Mouse (Mus musculus) forebrain, postnatal 0 days (tissue): Measurements from ENCODE around the gene Peli1. TPM values are rescaled to one million over a fixed set of nuclear protein-coding genes. Genes with fewer than 3 reads are reported as not detected.
"Not testable (repeated sequence)": the region's sequence is repeated elsewhere in the genome, so short reads cannot be mapped to it uniquely, and the experiment has no call there.

Experiments
- ATAC-seq: fragments of 200-750 bp; cut with Nextera tagmentation; 2 replicates; pipeline ENCODE4 v1.8.0; 2017; ENCODE audit warnings: mild to moderate bottlenecking, moderate library complexity
- DNase-seq: peaks from one replicate; pipeline ENCODE4 v3.0.0-alpha.2; 2015
- H3K27ac ChIP-seq: fragments of 300-500 bp; sonication (generic); 2 replicates; pipeline ENCODE4 v1.5.1; 2014; ENCODE audit warnings: low read depth, mild to moderate bottlenecking, antibody characterized with exemption, low read length, moderate library complexity, mixed read lengths
- H3K27me3 ChIP-seq: fragments of 300-500 bp; sonication (generic); 2 replicates; pipeline ENCODE4 v1.6.1; 2014; ENCODE audit warnings: mild to moderate bottlenecking, low read length, mixed read lengths; ENCODE audit not compliant: insufficient read depth
- H3K36me3 ChIP-seq: fragments of 300-500 bp; sonication (generic); 2 replicates; pipeline ENCODE4 v1.6.1; 2014; ENCODE audit warnings: mild to moderate bottlenecking, moderate library complexity; ENCODE audit not compliant: insufficient read depth
- H3K4me1 ChIP-seq: fragments of 300-500 bp; sonication (generic); 2 replicates; pipeline ENCODE4 v1.6.1; 2014; ENCODE audit warnings: antibody characterized with exemption; ENCODE audit not compliant: insufficient read depth
- H3K4me2 ChIP-seq: fragments of 300-500 bp; sonication (generic); 2 replicates; pipeline ENCODE4 v1.6.1; 2014; ENCODE audit warnings: low read depth, mild to moderate bottlenecking, moderate library complexity
- H3K4me3 ChIP-seq: fragments of 300-500 bp; sonication (generic); 2 replicates; pipeline ENCODE4 v1.5.1; 2014; ENCODE audit warnings: low read depth, low read length, mixed read lengths
- H3K9ac ChIP-seq: fragments of 300-500 bp; sonication (generic); 2 replicates; pipeline ENCODE4 v1.6.1; 2014; ENCODE audit warnings: mild to moderate bottlenecking
- H3K9me3 ChIP-seq: fragments of 300-500 bp; sonication (generic); 2 replicates; pipeline ENCODE4 v1.6.1; 2016; ENCODE audit warnings: low read length
- CTCF ChIP-seq: sonication (generic); IDR thresholded peaks from 2 replicates; pipeline ENCODE4 v1.5.1; 2016; ENCODE audit warnings: antibody characterized with exemption, control low read depth, low read depth
- WGBS: fragments of 180-500 bp; shearing (Covaris S2); extraction: QIAGEN DNeasy Blood & Tissue Kit; methylation state at CpG from one replicate; pipeline ENCODE4 v1.1.7; 2014; 5-methylcytosine and 5-hydroxymethylcytosine counted together
- polyA plus RNA-seq: library from polyadenylated mRNA; unstranded; fragments of >200 nt; fragmentation: Nextera tagmentation; extraction: Ambion mirVana; gene quantifications from 2 replicates; pipeline ENCODE4 v1.2.1, GENCODE M21; 2015
- total RNA-seq: library from RNA; depleted of rRNA; stranded (reverse); fragments of >200 nt; gene quantifications from 2 replicates; pipeline ENCODE4 v1.2.3, GENCODE M21; 2014

The Peli1 gene
- total and polyA plus RNA-seq, 2 experiments from 2014 or later = 52.8 to 58.0 TPM

- TF ChIP-seq CTCF = no peak
- ATAC-seq = peak; percentile 71
- Histone ChIP-seq H3K36me3 (no peaks in the 10 kb centered on the region), H3K4me3 (no peak overlapping the region), H3K9ac (no peak overlapping the region), H3K9me3 (no peaks in the 10 kb centered on the region), H3K27ac (no peak overlapping the region), H3K27me3 (no peaks in the 10 kb centered on the region), H3K4me1 (no peaks in the 10 kb centered on the region), H3K4me2 (0 out of 2 replicates have a peak overlapping the region, but pooled peaks have one; percentile 10)
- 11% methylated on average over 5 of the region's 5 CpGs for WGBS
- DNase-seq = no peak
These were observed 72.6 kb downstream of the Peli1 start for GRCm38 (mm10) chr11:21163673-21164072.

- H3K4me2 ChIP-seq = no peak overlapping the region
- no peaks in the 10 kb centered on the region for H3K4me1 ChIP-seq
- no peak for DNase-seq
- no peak overlapping the region for H3K4me3 ChIP-seq
- no peak overlapping the region for H3K9ac ChIP-seq
- H3K9me3 ChIP-seq = no peaks in the 10 kb centered on the region
- no peaks in the 10 kb centered on the region for H3K27me3 ChIP-seq
- TF ChIP-seq CTCF = no peak
- H3K36me3 ChIP-seq = no peaks in the 10 kb centered on the region
- no peak for ATAC-seq
- H3K27ac ChIP-seq = no peak overlapping the region
- WGBS = 60% methylated on average over 8 of the region's 8 CpGs
These were observed 73.4 kb downstream of the Peli1 start for GRCm38 (mm10) chr11:21164312-21164993.

- H3K27ac ChIP-seq = no peak overlapping the region
- ATAC-seq = no peak
- no peak overlapping the region for H3K9ac ChIP-seq
- no peak overlapping the region for H3K4me2 ChIP-seq
- 64% methylated on average over 4 of the region's 4 CpGs for WGBS
- H3K27me3 ChIP-seq = no peaks in the 10 kb centered on the region
- no peaks in the 10 kb centered on the region for H3K36me3 ChIP-seq
- no peak for TF ChIP-seq CTCF
- no peak for DNase-seq
- no peak overlapping the region for H3K4me3 ChIP-seq
- H3K9me3 ChIP-seq = no peaks in the 10 kb centered on the region
- no peaks in the 10 kb centered on the region for H3K4me1 ChIP-seq
These were observed 74.0 kb downstream of the Peli1 start for GRCm38 (mm10) chr11:21164994-21165560.

DNA sequence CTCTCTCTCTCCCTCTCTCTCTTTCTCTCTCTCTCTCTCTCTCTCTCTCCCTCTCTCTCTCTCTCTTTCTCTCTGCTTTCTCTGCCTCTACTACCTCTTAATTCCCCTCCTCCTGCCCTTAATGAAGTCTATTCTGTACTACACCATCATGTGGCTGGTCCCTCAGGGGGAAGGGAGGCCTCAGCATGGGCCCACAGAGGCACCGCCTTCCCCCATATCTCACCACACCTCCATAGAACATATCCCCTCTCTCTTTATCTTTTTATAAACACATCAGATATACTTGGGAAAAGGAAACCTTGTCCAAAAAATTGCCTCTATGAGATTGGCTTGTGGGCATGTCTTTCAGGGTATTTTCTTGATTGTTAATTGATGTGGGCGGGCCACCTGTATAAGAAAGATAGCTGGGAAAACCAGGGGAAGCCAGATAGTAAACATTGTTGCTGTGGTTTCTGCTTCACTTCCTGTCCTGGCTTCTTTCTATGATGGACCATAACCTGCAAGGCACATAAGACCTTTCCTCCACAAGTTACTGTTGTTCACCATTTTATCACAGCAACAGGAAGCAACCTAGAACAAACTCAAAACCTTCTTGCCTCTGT, 75.5 kb downstream of the Peli1 start:
- 98% methylated on average over 2 of the region's 2 CpGs for WGBS
- H3K27me3 ChIP-seq = no peaks in the 10 kb centered on the region
- H3K27ac ChIP-seq = no peak overlapping the region
- DNase-seq (no peak), ATAC-seq (no peak)
- H3K4me3 ChIP-seq = no peak overlapping the region
- H3K9me3 ChIP-seq = no peaks in the 10 kb centered on the region
- no peak for TF ChIP-seq CTCF
- no peak overlapping the region for H3K4me2 ChIP-seq
- H3K9ac ChIP-seq = no peak overlapping the region
- H3K4me1 ChIP-seq = no peaks in the 10 kb centered on the region
- no peaks in the 10 kb centered on the region for H3K36me3 ChIP-seq

- Histone ChIP-seq H3K9ac (no peak overlapping the region), H3K36me3 (no peaks in the 10 kb centered on the region), H3K4me1 (no peaks in the 10 kb centered on the region), H3K4me2 (no peak overlapping the region), H3K9me3 (no peaks in the 10 kb centered on the region), H3K27ac (no peak overlapping the region), H3K4me3 (no peak overlapping the region), H3K27me3 (no peaks in the 10 kb centered on the region)
- peak; percentile 20; the same call in 1 of the 2 replicates for ATAC-seq
- TF ChIP-seq CTCF = no peak
- DNase-seq = no peak
- WGBS = 26% methylated on average over 6 of the region's 6 CpGs
These were observed 77.9 kb downstream of the Peli1 start for GRCm38 (mm10) chr11:21168828-21169607.

DNA sequence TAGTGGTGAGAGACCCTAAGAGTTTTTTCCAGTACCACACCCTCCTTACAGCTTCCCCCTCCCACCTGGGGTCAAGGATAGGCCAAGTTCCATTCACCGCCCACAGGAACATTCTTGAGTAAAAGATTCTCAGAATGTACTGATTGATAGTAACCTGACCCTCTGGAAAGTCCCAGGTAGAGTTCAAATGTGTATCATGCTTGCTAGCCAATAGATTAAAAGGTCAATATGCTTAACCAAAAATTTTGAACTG, 78.4 kb downstream of the Peli1 start:
- H3K4me2 ChIP-seq, ATAC-seq: not testable (repeated sequence)
- 100% methylated on average over 1 of the region's 1 CpGs for WGBS

GRCm38 (mm10) chr11:21172281-21172680, 81.2 kb downstream of the Peli1 start:
- 89% methylated on average over 3 of the region's 3 CpGs for WGBS
- no peak for DNase-seq

More for the DNA sequence above, 78.4 kb downstream of the Peli1 start:
- H3K4me3 ChIP-seq, H3K36me3 ChIP-seq, H3K27ac ChIP-seq, DNase-seq, H3K9me3 ChIP-seq, H3K4me1 ChIP-seq, H3K9ac ChIP-seq, H3K27me3 ChIP-seq: not testable (repeated sequence)

More at GRCm38 (mm10) chr11:21172281-21172680, 81.2 kb downstream of the Peli1 start:
- Histone ChIP-seq H3K4me3 (no peak overlapping the region), H3K36me3 (no peaks in the 10 kb centered on the region), H3K9ac (no peak overlapping the region), H3K27ac (no peak overlapping the region), H3K4me1 (no peaks in the 10 kb centered on the region), H3K27me3 (no peaks in the 10 kb centered on the region), H3K4me2 (no peak overlapping the region), H3K9me3 (no peaks in the 10 kb centered on the region)
- TF ChIP-seq CTCF = no peak
- ATAC-seq = no peak
